ENCODE assay signal across 18 mouse cellular contexts in genomic region chr4:33595763-33596162, GRCm38 (mm10).
DNase-seq lines count a peak whose midpoint lies in the region; ATAC-seq and TF ChIP-seq lines count a peak whose summit lies in the region.
"Had no signal": no experiment of that assay in that cellular context is flagged by ENCODE, and none has a peak within 500 bp of the region (broad histone marks: within the 10 kb centered on the region; RNA-seq: fewer than 3 reads in every experiment).

No protein-coding gene starts in this region.

- no peaks in the 10 kb centered on the region for H3K27me3 ChIP-seq in neural tube, embryonic 11.5 days (ENCODE audit: control insufficient read depth, insufficient read depth, low read length)
- no peaks in the 10 kb centered on the region for H3K27me3 ChIP-seq in forebrain, embryonic 16.5 days (replicated peaks; ENCODE audit: control insufficient read depth, insufficient read depth, low read length)
- H3K27me3 ChIP-seq in limb, embryonic 10.5 days (ENCODE audit: low read depth, poor library complexity, severe bottlenecking): no peaks in the 10 kb centered on the region
- no peaks in the 10 kb centered on the region for H3K27me3 ChIP-seq in midbrain, postnatal 0 days (ENCODE audit: insufficient read depth, low read length)
- H3K27me3 ChIP-seq: heart, embryonic 15.5 days; limb, embryonic 13.5 days had no signal

- 77% methylated on average over 9 of the region's 9 CpGs for WGBS in neural tube, embryonic 11.5 days
- 78% methylated on average over 9 of the region's 9 CpGs for WGBS in forebrain, embryonic 16.5 days
- WGBS in limb, embryonic 10.5 days: 83% methylated on average over 9 of the region's 9 CpGs
- WGBS in midbrain, postnatal 0 days: 76% methylated on average over 9 of the region's 9 CpGs

- peak overlapping the region; percentile 9; the same call in 1 of the 2 replicates for H3K9ac ChIP-seq in neural tube, embryonic 11.5 days (ENCODE audit: low read length)
- peak overlapping the region; percentile 45; the same call in 1 of the 2 replicates for H3K9ac ChIP-seq in forebrain, embryonic 16.5 days (replicated peaks; ENCODE audit: low read depth, low read length)
- no peak overlapping the region for H3K9ac ChIP-seq in midbrain, postnatal 0 days (replicated peaks; ENCODE audit: low read length, poor library complexity, severe bottlenecking)
- H3K9ac ChIP-seq: heart, embryonic 15.5 days; limb, embryonic 13.5 days; liver, embryonic 14.5 days had no signal

- no peaks in the 10 kb centered on the region for H3K9me3 ChIP-seq in neural tube, embryonic 11.5 days (ENCODE audit: control insufficient read depth, low read length)
- H3K9me3 ChIP-seq in forebrain, embryonic 16.5 days (ENCODE audit: control insufficient read depth, low read length): no peaks in the 10 kb centered on the region
- H3K9me3 ChIP-seq in limb, embryonic 10.5 days (replicated peaks): no peaks in the 10 kb centered on the region
- no peaks in the 10 kb centered on the region for H3K9me3 ChIP-seq in midbrain, postnatal 0 days (ENCODE audit: low read length)
- H3K9me3 ChIP-seq: G1E; limb, embryonic 13.5 days had no signal

- H3K36me3 ChIP-seq in neural tube, embryonic 11.5 days (ENCODE audit: control insufficient read depth, insufficient read depth, low read length): no peaks in the 10 kb centered on the region
- no peaks in the 10 kb centered on the region for H3K36me3 ChIP-seq in forebrain, embryonic 16.5 days (ENCODE audit: control insufficient read depth, insufficient read depth)
- no peaks in the 10 kb centered on the region for H3K36me3 ChIP-seq in limb, embryonic 10.5 days
- no peaks in the 10 kb centered on the region for H3K36me3 ChIP-seq in midbrain, postnatal 0 days (ENCODE audit: insufficient read depth, low read length)
- H3K36me3 ChIP-seq: G1E; heart, embryonic 15.5 days; limb, embryonic 13.5 days had no signal

- no peak overlapping the region for H3K4me3 ChIP-seq in neural tube, embryonic 11.5 days (ENCODE audit: low read depth, low read length)
- H3K4me3 ChIP-seq in forebrain, embryonic 16.5 days (replicated peaks; ENCODE audit: low read length): no peak overlapping the region
- no peak overlapping the region for H3K4me3 ChIP-seq in limb, embryonic 10.5 days
- no peak overlapping the region for H3K4me3 ChIP-seq in midbrain, postnatal 0 days (ENCODE audit: low read depth, low read length)
- no peak overlapping the region for H3K4me3 ChIP-seq in layer of hippocampus, adult 2 months
- H3K4me3 ChIP-seq: heart, embryonic 15.5 days; limb, embryonic 13.5 days had no signal

- no peak for TF ChIP-seq CTCF in midbrain, postnatal 0 days (IDR thresholded peaks at IDR 0.05)
- TF ChIP-seq CTCF in layer of hippocampus, adult 2 months (conservative IDR thresholded peaks at IDR 0.05): no peak

- no peak overlapping the region for H3K4me2 ChIP-seq in neural tube, embryonic 11.5 days (ENCODE audit: low read depth)
- H3K4me2 ChIP-seq in forebrain, embryonic 16.5 days (ENCODE audit: low read length): no peak overlapping the region
- no peak overlapping the region for H3K4me2 ChIP-seq in midbrain, postnatal 0 days (ENCODE audit: low read depth, low read length, poor library complexity, severe bottlenecking)
- H3K4me2 ChIP-seq: heart, embryonic 15.5 days; limb, embryonic 13.5 days had no signal

- ATAC-seq in neural tube, embryonic 11.5 days (ENCODE audit: insufficient read depth, low FRiP score, low TSS enrichment): no peak
- ATAC-seq in forebrain, embryonic 16.5 days: peak; percentile 46; the same call in 1 of the 2 replicates
- peak; percentile 51; the same call in 1 of the 2 replicates for ATAC-seq in midbrain, postnatal 0 days (ENCODE audit: low FRiP score)
- no peak for ATAC-seq in megakaryocyte progenitor cell, adult 5-6 weeks (replicated peaks; ENCODE audit: poor library complexity)
- ATAC-seq: CD4-positive, CD25-positive, alpha-beta regulatory T cell, adult 4 months had no signal

- no peak for DNase-seq in neural tube, embryonic 11.5 days (ENCODE audit: low spot score)
- DNase-seq in neural tube, embryonic 10.5 days (ENCODE audit: extremely low spot score, low spot score): no peak
- DNase-seq in limb, embryonic 10.5 days (ENCODE audit: low spot score): no peak
- no peak for DNase-seq in midbrain, postnatal 0 days (ENCODE audit: low spot score)
- DNase-seq in layer of hippocampus, adult 2 months (ENCODE audit: low spot score in 2 of 2): no peak
- DNase-seq: adrenal gland, postnatal 36 days; cerebellum, adult 9-10 months; heart, adult 18-20 months; kidney, adult 11 months; kidney, postnatal 10 days; lung, postnatal 10 days had no signal

- H3K27ac ChIP-seq in neural tube, embryonic 11.5 days (ENCODE audit: low read depth, low read length): no peak overlapping the region
- H3K27ac ChIP-seq in forebrain, embryonic 16.5 days (ENCODE audit: low read length): peak overlapping the region; percentile 57
- H3K27ac ChIP-seq in limb, embryonic 10.5 days: peak overlapping the region; percentile 28; the same call in 1 of the 2 replicates
- no peak overlapping the region; the same call in 1 of the 2 replicates for H3K27ac ChIP-seq in midbrain, postnatal 0 days (ENCODE audit: low read depth, low read length)
- no peak overlapping the region for H3K27ac ChIP-seq in layer of hippocampus, adult 2 months
- H3K27ac ChIP-seq: heart, embryonic 15.5 days; limb, embryonic 13.5 days; liver, embryonic 14.5 days had no signal

- H3K4me1 ChIP-seq in neural tube, embryonic 11.5 days (ENCODE audit: control insufficient read depth, insufficient read depth, low read length): no peaks in the 10 kb centered on the region; the same call in 1 of the 2 replicates
- peaks cover 8% of the 10 kb centered on the region for H3K4me1 ChIP-seq in forebrain, embryonic 16.5 days (replicated peaks; ENCODE audit: control insufficient read depth, insufficient read depth, low read length)
- H3K4me1 ChIP-seq in limb, embryonic 10.5 days: peaks cover 7% of the 10 kb centered on the region
- peaks cover 5% of the 10 kb centered on the region; the same call in 1 of the 2 replicates for H3K4me1 ChIP-seq in midbrain, postnatal 0 days (ENCODE audit: insufficient read depth, low read length)
- H3K4me1 ChIP-seq: heart, embryonic 15.5 days; limb, embryonic 13.5 days had no signal

Comparison
In these comparisons a context has a peak if more than half of its experiments do, and no peak if none do; other contexts are left out.
1. ATAC-seq: peak in forebrain, embryonic 16.5 days (single experiment) and midbrain, postnatal 0 days (single experiment); none in neural tube, embryonic 11.5 days (single experiment) and megakaryocyte progenitor cell, adult 5-6 weeks (single experiment).
2. H3K27ac ChIP-seq: peak in forebrain, embryonic 16.5 days (single experiment) and limb, embryonic 10.5 days (single experiment); none in neural tube, embryonic 11.5 days (single experiment), midbrain, postnatal 0 days (single experiment) and layer of hippocampus, adult 2 months (single experiment).